Mouse (Mus musculus): Measurements from ENCODE around the gene Pes1.
"Not testable (repeated sequence)": the region's sequence is repeated elsewhere in the genome, so short reads cannot be mapped to it uniquely, and the experiment has no call there.

Pes1 gene

GRCm38 (mm10) chr11:4006462-4006861 lies 42.7 kb downstream of the Pes1 start:
- no peak for DNase-seq (ENCODE audit: low spot score)

DNA sequence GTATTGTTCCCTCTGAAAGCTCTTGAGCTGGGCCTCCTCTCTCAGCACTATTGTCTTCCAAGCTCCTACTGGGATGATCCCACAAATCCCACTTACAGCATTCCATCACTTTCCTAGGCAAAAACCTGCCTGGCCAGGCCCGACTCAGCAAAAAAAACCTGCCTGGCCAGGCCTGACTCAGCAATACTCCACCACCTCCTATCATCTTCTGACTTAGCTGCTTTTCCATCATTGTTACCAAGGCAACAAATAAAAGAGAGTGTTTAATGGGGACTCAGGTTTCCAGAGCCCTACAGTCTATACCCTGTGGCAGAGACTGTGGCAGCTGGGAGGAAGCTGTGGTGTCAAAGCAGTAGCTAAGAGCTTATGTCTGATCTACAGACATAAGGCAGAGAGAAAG lies 48.8 kb downstream of the Pes1 start:
- DNase-seq (ENCODE audit: low spot score): no peak

DNA sequence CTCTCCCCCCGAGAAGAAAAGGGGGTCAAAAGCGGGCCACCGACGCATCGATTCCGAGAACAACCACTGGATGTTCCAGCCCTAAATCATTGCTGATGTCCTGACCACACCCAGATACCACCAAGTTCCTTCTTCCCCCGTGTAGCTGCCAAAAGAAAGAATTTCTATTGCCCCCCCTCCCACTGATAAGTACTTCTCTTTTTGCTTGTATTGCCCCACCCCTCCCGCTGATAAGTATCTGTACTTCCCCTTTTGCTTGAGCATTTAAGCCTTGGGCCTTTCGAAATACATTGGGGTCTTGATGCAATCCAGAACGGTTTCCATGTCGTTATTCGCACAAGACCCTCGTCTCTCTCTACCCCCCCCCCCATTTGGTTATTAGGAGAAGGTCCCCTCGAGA lies 52.0 kb downstream of the Pes1 start:
- DNase-seq (ENCODE audit: low spot score): not testable (repeated sequence)

GRCm38 (mm10) chr11:4022111-4022510 lies 58.3 kb downstream of the Pes1 start:
- DNase-seq (ENCODE audit: low spot score): not testable (repeated sequence)

- no peak for DNase-seq (ENCODE audit: low spot score)
Measured at GRCm38 (mm10) chr11:4023321-4023720, 59.5 kb downstream of the Pes1 start.

DNA sequence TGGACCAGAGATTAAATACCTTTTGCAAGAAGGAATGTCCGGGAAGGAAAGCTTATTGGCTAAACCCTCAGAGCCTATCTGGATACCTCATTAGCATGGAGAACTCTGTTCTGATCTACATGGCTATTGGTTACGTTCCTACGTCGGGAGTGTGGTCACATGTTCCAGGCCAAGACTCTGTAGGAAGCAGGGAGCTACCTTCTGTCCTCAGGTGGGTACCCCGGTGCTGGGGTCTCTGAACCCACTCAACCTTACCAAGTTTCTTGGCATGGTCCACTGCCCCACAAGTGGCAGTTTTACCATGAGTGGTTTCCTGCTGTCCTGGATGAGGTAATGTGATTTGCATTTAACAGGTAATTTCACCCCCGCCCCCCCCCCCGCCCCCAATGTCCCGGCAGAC lies 63.3 kb downstream of the Pes1 start:
- DNase-seq (ENCODE audit: low spot score): no peak

DNA sequence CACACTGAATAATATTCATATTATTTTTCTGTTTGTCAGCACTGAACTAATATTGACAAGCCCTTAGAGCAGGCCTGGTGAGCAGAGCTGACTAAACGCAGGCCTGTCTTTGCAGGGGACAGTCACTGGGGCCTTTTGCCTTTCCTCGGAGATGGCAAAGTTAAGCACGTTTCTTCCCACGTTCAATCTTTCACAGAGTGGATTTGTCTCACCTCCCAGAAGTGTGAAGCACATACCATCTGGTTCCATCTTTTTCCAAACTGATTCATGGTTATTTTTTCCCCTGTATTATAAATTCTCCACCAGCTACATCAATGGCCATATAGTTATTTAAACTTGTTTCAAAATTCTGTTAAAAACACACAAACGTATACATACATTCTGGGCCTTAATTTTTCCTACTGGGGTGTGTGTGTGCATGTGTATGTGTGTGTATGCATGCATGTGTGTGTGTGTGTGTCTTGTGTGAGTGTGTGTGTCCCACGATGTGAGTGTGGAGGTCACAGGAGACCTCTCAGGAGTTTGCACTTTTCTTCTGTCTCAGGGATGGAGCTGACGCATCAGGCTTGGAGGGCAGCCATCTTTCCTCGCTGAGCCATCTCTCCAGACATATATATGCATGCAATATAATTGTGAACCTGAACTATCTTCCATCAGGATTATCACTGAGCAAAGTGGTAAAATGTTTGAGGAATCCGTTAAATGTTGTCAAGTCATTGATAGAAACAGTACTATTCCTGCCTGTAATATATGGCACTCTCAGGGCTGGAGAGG lies 64.0 kb downstream of the Pes1 start:
- DNase-seq (ENCODE audit: low spot score): no peak

GRCm38 (mm10) chr11:4029343-4029742 lies 65.6 kb downstream of the Pes1 start:
- DNase-seq (ENCODE audit: low spot score): no peak

Data from ovary, postnatal 36 days (tissue).